Mouse (Mus musculus) limb, embryonic 14.5 days (tissue): Measurements from ENCODE around the gene Tbc1d10c. TPM values are rescaled to one million over a fixed set of nuclear protein-coding genes. Genes with fewer than 3 reads are reported as not detected.
A peak's percentile ranks its signal among the peaks of the same experiment; 100 is the strongest.

Experiments
- ATAC-seq: fragments of 200-750 bp; cut with Nextera tagmentation; 2 replicates; pipeline ENCODE4 v1.8.0; 2017; ENCODE audit warnings: low read depth, moderate number of reproducible peaks, moderate TSS enrichment; ENCODE audit not compliant: low FRiP score
- DNase-seq: peaks from one replicate; pipeline ENCODE4 v3.0.0-alpha.2; 2015; ENCODE audit warnings: low spot score
- H3K27ac ChIP-seq: fragments of 300-500 bp; sonication (generic); replicated peaks from 2 replicates; pipeline ENCODE4 v1.5.1; 2014; ENCODE audit warnings: low read depth, mild to moderate bottlenecking, low read length, moderate library complexity, mixed read lengths
- H3K27me3 ChIP-seq: fragments of 300-500 bp; sonication (generic); 2 replicates; pipeline ENCODE4 v1.6.1; 2014; ENCODE audit warnings: low read length, mixed read lengths; ENCODE audit not compliant: control insufficient read depth, insufficient read depth
- H3K36me3 ChIP-seq: fragments of 300-500 bp; sonication (generic); 2 replicates; pipeline ENCODE4 v1.6.1; 2014; ENCODE audit warnings: mild to moderate bottlenecking, low read length, moderate library complexity, mixed read lengths; ENCODE audit not compliant: control insufficient read depth, insufficient read depth
- H3K4me1 ChIP-seq: fragments of 300-500 bp; sonication (generic); 2 replicates; pipeline ENCODE4 v1.6.1; 2014; ENCODE audit warnings: antibody characterized with exemption, low read length, mixed read lengths; ENCODE audit not compliant: control insufficient read depth, insufficient read depth
- H3K4me2 ChIP-seq: fragments of 300-500 bp; sonication (generic); replicated peaks from 2 replicates; pipeline ENCODE4 v1.6.1; 2014; ENCODE audit warnings: low read depth, mild to moderate bottlenecking, low read length, moderate library complexity; ENCODE audit not compliant: severe bottlenecking
- H3K4me3 ChIP-seq: fragments of 300-500 bp; sonication (generic); replicated peaks from 2 replicates; pipeline ENCODE4 v1.5.1; 2014; ENCODE audit warnings: low read length
- H3K9ac ChIP-seq: fragments of 300-500 bp; sonication (generic); 2 replicates; pipeline ENCODE4 v1.6.1; 2014; ENCODE audit warnings: mild to moderate bottlenecking, low read depth, low read length, moderate library complexity; ENCODE audit not compliant: severe bottlenecking
- H3K9me3 ChIP-seq: fragments of 300-500 bp; sonication (generic); 2 replicates; pipeline ENCODE4 v1.6.1; 2016; ENCODE audit warnings: low read length; ENCODE audit not compliant: control insufficient read depth
- POLR2A ChIP-seq: fragments of 200-500 bp; IDR thresholded peaks from 2 replicates; pipeline ENCODE4 v1.8.0; 2012; ENCODE audit warnings: inconsistent platforms, mild to moderate bottlenecking, moderate library complexity, borderline replicate concordance; ENCODE audit not compliant: insufficient read depth, insufficient read length; ENCODE audit errors: extremely low read depth
- WGBS: fragments of 180-500 bp; shearing (Covaris S2); extraction: QIAGEN DNeasy Blood & Tissue Kit; methylation state at CpG from one replicate; pipeline ENCODE4 v1.1.7; 2014; 5-methylcytosine and 5-hydroxymethylcytosine counted together
- polyA plus RNA-seq, 2 experiments: library from polyadenylated mRNA; depleted of rRNA in 1 of 2; stranded (reverse) in 1 of 2; unstranded in 1 of 2; fragments of >200 nt; fragmentation: Nextera tagmentation in 1 of 2; extraction: Ambion mirVana in 1 of 2; gene quantifications; 2 replicates each; pipeline versions ENCODE4 v1.2.1 to v1.2.3; 2012 to 2014

The Tbc1d10c gene
- polyA plus RNA-seq, 2 experiments, result 3.9 to 4.5 TPM

- Histone ChIP-seq H3K27ac (no peak overlapping the region), H3K4me1 (peaks cover 40% of the 10 kb centered on the region), H3K27me3 (no peaks in the 10 kb centered on the region), H3K9me3 (no peaks in the 10 kb centered on the region), H3K4me2 (no peak overlapping the region), H3K4me3 (no peak overlapping the region), H3K36me3 (peaks cover 14% of the 10 kb centered on the region), H3K9ac (peak overlapping the region; percentile 25; the same call in 1 of the 2 replicates)
- 29% methylated on average over 4 of the region's 4 CpGs for WGBS
- no peak for TF ChIP-seq POLR2A
- DNase-seq, result no peak
- no peak for ATAC-seq
Observed at GRCm38 (mm10) chr19:4220416-4220815, 29.3 kb upstream of the Tbc1d10c start.

DNA sequence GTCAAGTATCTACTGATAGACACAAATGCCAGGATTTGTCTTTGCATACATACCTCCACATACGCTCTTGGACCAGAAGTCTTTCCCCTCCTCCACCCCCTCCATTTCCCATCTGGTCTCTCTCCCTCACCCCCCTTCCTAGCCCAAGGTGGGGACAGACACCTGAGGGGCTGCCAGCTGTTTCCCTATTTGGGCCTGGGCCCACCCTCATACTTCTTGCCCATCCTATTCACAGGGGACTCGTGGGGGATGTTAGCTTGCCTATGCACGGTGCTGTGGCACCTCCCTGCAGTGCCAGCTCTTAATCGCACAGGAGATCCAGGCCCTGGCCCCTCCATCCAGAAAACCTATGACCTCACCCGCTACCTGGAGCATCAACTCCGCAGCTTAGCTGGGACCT lies 28.9 kb upstream of the Tbc1d10c start:
- peaks cover 14% of the 10 kb centered on the region for H3K36me3 ChIP-seq
- H3K4me2 ChIP-seq, result no peak overlapping the region
- 0 out of 2 replicates have a peak overlapping the region, but pooled peaks have one; percentile 25 for H3K9ac ChIP-seq
- no peak overlapping the region for H3K27ac ChIP-seq
- peaks cover 40% of the 10 kb centered on the region for H3K4me1 ChIP-seq
- H3K4me3 ChIP-seq, result no peak overlapping the region
- 81% methylated on average over 6 of the region's 6 CpGs for WGBS
- no peaks in the 10 kb centered on the region for H3K9me3 ChIP-seq
- ATAC-seq (no peak), DNase-seq (no peak)
- no peaks in the 10 kb centered on the region for H3K27me3 ChIP-seq
- no peak for TF ChIP-seq POLR2A

- H3K27ac ChIP-seq, result no peak overlapping the region
- no peak overlapping the region for H3K4me2 ChIP-seq
- H3K9ac ChIP-seq, result no peak overlapping the region
- WGBS, result 88% methylated on average over 1 of the region's 1 CpGs
- DNase-seq, result no peak
- H3K4me3 ChIP-seq, result no peak overlapping the region
- H3K36me3 ChIP-seq, result peaks cover 14% of the 10 kb centered on the region
- no peak for TF ChIP-seq POLR2A
- H3K27me3 ChIP-seq, result no peaks in the 10 kb centered on the region
- H3K9me3 ChIP-seq, result no peaks in the 10 kb centered on the region
- H3K4me1 ChIP-seq, result peaks cover 42% of the 10 kb centered on the region
- ATAC-seq, result no peak
Observed at GRCm38 (mm10) chr19:4218784-4219183, 27.7 kb upstream of the Tbc1d10c start.

- H3K36me3 ChIP-seq, result peaks cover 14% of the 10 kb centered on the region
- H3K9ac ChIP-seq, result 0 out of 2 replicates have a peak overlapping the region, but pooled peaks have one; percentile 22
- H3K4me1 ChIP-seq, result peaks cover 47% of the 10 kb centered on the region
- DNase-seq (no peak), ATAC-seq (no peak)
- H3K9me3 ChIP-seq, result no peaks in the 10 kb centered on the region
- no peak overlapping the region for H3K4me3 ChIP-seq
- no peaks in the 10 kb centered on the region for H3K27me3 ChIP-seq
- no peak for TF ChIP-seq POLR2A
- H3K4me2 ChIP-seq, result no peak overlapping the region
- 78% methylated on average over 11 of the region's 11 CpGs for WGBS
- H3K27ac ChIP-seq, result no peak overlapping the region
Observed at GRCm38 (mm10) chr19:4218293-4218692, 27.2 kb upstream of the Tbc1d10c start.

- H3K27me3 ChIP-seq, result no peaks in the 10 kb centered on the region
- H3K27ac ChIP-seq, result no peak overlapping the region
- ATAC-seq, result no peak
- H3K4me1 ChIP-seq, result peaks cover 51% of the 10 kb centered on the region
- no peak for TF ChIP-seq POLR2A
- H3K9ac ChIP-seq, result peak overlapping the region; percentile 22; the same call in 1 of the 2 replicates
- DNase-seq, result no peak
- H3K36me3 ChIP-seq, result peaks cover 11% of the 10 kb centered on the region
- 34% methylated on average over 3 of the region's 3 CpGs for WGBS
- no peak overlapping the region for H3K4me3 ChIP-seq
- no peak overlapping the region for H3K4me2 ChIP-seq
- H3K9me3 ChIP-seq, result no peaks in the 10 kb centered on the region
Observed at GRCm38 (mm10) chr19:4217855-4218254, 26.8 kb upstream of the Tbc1d10c start.
